Comparison of ENCODE assay signal across 8 mouse cellular contexts in genomic region chr3:51652701-51653100, GRCm38 (mm10). TPM values are rescaled to one million over a fixed set of nuclear protein-coding genes. Genes with fewer than 3 reads are reported as not detected.
DNase-seq lines count a peak whose midpoint lies in the region; ATAC-seq and TF ChIP-seq lines count a peak whose summit lies in the region.

No protein-coding gene starts in this region.

- no peaks in the 10 kb centered on the region for H3K36me3 ChIP-seq in erythroblast, embryonic 14.5 days (ENCODE audit: control insufficient read depth)
- H3K36me3 ChIP-seq in liver, embryonic 14.5 days (replicated peaks; ENCODE audit: control insufficient read depth, insufficient read depth, low read depth), result no peaks in the 10 kb centered on the region
- H3K36me3 ChIP-seq in neural tube, embryonic 11.5 days (ENCODE audit: control insufficient read depth, insufficient read depth, low read length), result no peaks in the 10 kb centered on the region

- H3K4me2 ChIP-seq in liver, embryonic 14.5 days (ENCODE audit: low read depth), result peak overlapping the region; percentile 53
- H3K4me2 ChIP-seq in neural tube, embryonic 11.5 days (ENCODE audit: low read depth), result peak overlapping the region; percentile 19

- peak overlapping the region; percentile 49 for H3K4me3 ChIP-seq in erythroblast, embryonic 14.5 days (replicated peaks)
- H3K4me3 ChIP-seq in liver, embryonic 14.5 days (ENCODE audit: insufficient read depth in 1 of 2, low read depth in 2 of 2, low read length in 2 of 2), result peak overlapping the region; percentile 24 to 25
- no peak overlapping the region for H3K4me3 ChIP-seq in neural tube, embryonic 11.5 days (ENCODE audit: low read depth, low read length)

- peak overlapping the region; percentile 61 for H3K9ac ChIP-seq in liver, embryonic 14.5 days (replicated peaks)
- no peak overlapping the region for H3K9ac ChIP-seq in neural tube, embryonic 11.5 days (ENCODE audit: low read length)

- peak; percentile 53 to 62 for DNase-seq in cerebellum, postnatal 10 days
- DNase-seq in gastrocnemius, postnatal 25 days, result peak; percentile 53
- DNase-seq in induced T-regulatory cell, adult 2 months (ENCODE audit: low read depth), result peak; percentile 83
- no peak for DNase-seq in liver, embryonic 14.5 days (ENCODE audit: low read depth in 3 of 3, low spot score in 3 of 3)
- peak; percentile 54 for DNase-seq in neural tube, embryonic 11.5 days (ENCODE audit: low spot score)
- DNase-seq in left cerebral cortex, adult 11 months (ENCODE audit: low spot score), result no peak

- H3K9me3 ChIP-seq in erythroblast, embryonic 14.5 days (ENCODE audit: control insufficient read depth, low read length), result no peaks in the 10 kb centered on the region
- no peaks in the 10 kb centered on the region for H3K9me3 ChIP-seq in liver, embryonic 14.5 days (ENCODE audit: control insufficient read depth, low read length)
- no peaks in the 10 kb centered on the region for H3K9me3 ChIP-seq in neural tube, embryonic 11.5 days (ENCODE audit: control insufficient read depth, low read length)

- TF ChIP-seq CTCF in liver, embryonic 14.5 days (IDR thresholded peaks at IDR 0.05; ENCODE audit: low read depth), result no peak

- H3K27me3 ChIP-seq in erythroblast, embryonic 14.5 days (ENCODE audit: control insufficient read depth), result peaks cover 16% of the 10 kb centered on the region
- H3K27me3 ChIP-seq in liver, embryonic 14.5 days (ENCODE audit: control insufficient read depth, insufficient read depth, low read length), result no peaks in the 10 kb centered on the region
- H3K27me3 ChIP-seq in neural tube, embryonic 11.5 days (ENCODE audit: control insufficient read depth, insufficient read depth, low read length), result no peaks in the 10 kb centered on the region

- no peak for ATAC-seq in erythroblast, adult 5-6 weeks (replicated peaks; ENCODE audit: low FRiP score, poor library complexity, severe bottlenecking)
- peak; percentile 76 for ATAC-seq in liver, embryonic 14.5 days (ENCODE audit: insufficient read depth)
- ATAC-seq in neural tube, embryonic 11.5 days (ENCODE audit: insufficient read depth, low FRiP score, low TSS enrichment), result peak; percentile 45; the same call in 1 of the 2 replicates

- peaks cover 21% of the 10 kb centered on the region for H3K4me1 ChIP-seq in erythroblast, embryonic 14.5 days (ENCODE audit: control insufficient read depth)
- H3K4me1 ChIP-seq in liver, embryonic 14.5 days (replicated peaks; ENCODE audit: control insufficient read depth in 2 of 2, insufficient read depth in 2 of 2, low read length in 1 of 2), result peaks cover 5 to 14% of the 10 kb centered on the region in 2 experiments; a peak in 3 of 4 replicates
- H3K4me1 ChIP-seq in neural tube, embryonic 11.5 days (ENCODE audit: control insufficient read depth, insufficient read depth, low read length), result no peaks in the 10 kb centered on the region

- 2% methylated on average over 9 of the region's 9 CpGs for WGBS in liver, embryonic 14.5 days (ENCODE audit: insufficient replicate concordance)
- 2% methylated on average over 9 of the region's 9 CpGs for WGBS in neural tube, embryonic 11.5 days

- no peak overlapping the region for H3K27ac ChIP-seq in liver, embryonic 14.5 days
- H3K27ac ChIP-seq in neural tube, embryonic 11.5 days (ENCODE audit: low read depth, low read length), result 0 out of 2 replicates have a peak overlapping the region, but pooled peaks have one; percentile 21

- 0 out of 2 replicates have a peak, but pooled peaks have one; percentile 1 for TF ChIP-seq EP300 in liver, embryonic 14.5 days (IDR thresholded peaks at IDR 0.05; ENCODE audit: low read depth)

RNA-seq across cellular contexts. Expression of gene Mgst2, which starts 7.5 kb away (rescaled TPM):
- polyA plus RNA-seq in erythroblast, embryonic 14.5 days (2012), result not detected in 2 replicates
- 52.9 and 77.0 TPM in 2 replicates for total RNA-seq in erythroblast, adult 5-6 weeks (2015; ENCODE audit: low replicate concordance)
- 10.2 and 19.8 TPM in 2 replicates for total RNA-seq in erythroblast, adult 5-6 weeks (2017; ENCODE audit: low replicate concordance)
- total RNA-seq in gastrocnemius, postnatal 25 days (2021), result under 1 TPM; 0.80 to 0.87 TPM
- polyA plus RNA-seq in liver, embryonic 14.5 days (2012; rRNA removed), result 2.8 and 3.6 TPM in 2 replicates
- 19.0 and 20.8 TPM in 2 replicates for polyA plus RNA-seq in liver, embryonic 14.5 days (2014; fragmentation: Nextera tagmentation; extraction: Ambion mirVana)
- 0.58 and 1.9 TPM in 2 replicates for polyA plus RNA-seq in neural tube, embryonic 11.5 days (2014; fragmentation: Nextera tagmentation; extraction: Ambion mirVana)

Comparison
In these comparisons a context has a peak if more than half of its experiments do, and no peak if none do; other contexts are left out.
1. DNase-seq: peak in cerebellum, postnatal 10 days (2 of 2), gastrocnemius, postnatal 25 days (single experiment), induced T-regulatory cell, adult 2 months (single experiment) and neural tube, embryonic 11.5 days (single experiment); none in liver, embryonic 14.5 days (0 of 3) and left cerebral cortex, adult 11 months (single experiment).